Mouse (Mus musculus) spleen, embryonic (tissue): ENCODE data around the gene Dupd1.

Source experiments
- CTCF ChIA-PET: fragments of 350-600 bp; sonication (Branson Sonifier 250); formaldehyde crosslinking; loops from one replicate; lab custom pipeline; 2022; lab: Charles Lee

Dupd1 gene

GRCm38 (mm10) chr14:21729031-21729732 lies 14.8 kb upstream of the Dupd1 start:
- CTCF ChIA-PET = no interaction called here

GRCm38 (mm10) chr14:21722021-21722698 lies 7.8 kb upstream of the Dupd1 start:
- CTCF ChIA-PET = no interaction called here

- CTCF ChIA-PET = no interaction called here
These were observed 6.2 kb upstream of the Dupd1 start for GRCm38 (mm10) chr14:21720430-21721205.

- CTCF ChIA-PET = no interaction called here
These were observed 5.4 kb upstream of the Dupd1 start for GRCm38 (mm10) chr14:21719646-21720383.

- CTCF ChIA-PET = no interaction called here
These were observed 3.1 kb downstream of the Dupd1 start for GRCm38 (mm10) chr14:21711231-21711630.

- CTCF ChIA-PET = no interaction called here
These were observed 4.8 kb downstream of the Dupd1 start for GRCm38 (mm10) chr14:21709545-21709944.

- CTCF ChIA-PET = no interaction called here
These were observed 7.4 kb downstream of the Dupd1 start for GRCm38 (mm10) chr14:21706759-21707571.

- CTCF ChIA-PET = no interaction called here
These were observed 8.9 kb downstream of the Dupd1 start for GRCm38 (mm10) chr14:21705462-21705861.

- CTCF ChIA-PET = no interaction called here
These were observed 11.1 kb downstream of the Dupd1 start for GRCm38 (mm10) chr14:21703255-21703654.

- CTCF ChIA-PET = no interaction called here
These were observed 11.7 kb downstream of the Dupd1 start for GRCm38 (mm10) chr14:21702691-21703090.

GRCm38 (mm10) chr14:21696186-21696830 lies 18.1 kb downstream of the Dupd1 start:
- CTCF ChIA-PET = no interaction called here

- CTCF ChIA-PET = no interaction called here
These were observed 19.4 kb downstream of the Dupd1 start for GRCm38 (mm10) chr14:21695020-21695419.

GRCm38 (mm10) chr14:21691070-21691469 lies 23.3 kb downstream of the Dupd1 start:
- CTCF ChIA-PET = no interaction called here

GRCm38 (mm10) chr14:21686376-21687279 lies 27.7 kb downstream of the Dupd1 start:
- CTCF ChIA-PET = no interaction called here

- CTCF ChIA-PET = no interaction called here
These were observed 28.8 kb downstream of the Dupd1 start for GRCm38 (mm10) chr14:21685411-21686146.

GRCm38 (mm10) chr14:21683834-21684233 lies 30.5 kb downstream of the Dupd1 start:
- CTCF ChIA-PET = interaction anchor here (0.7 kb wide), 1 partner anchor 1229 kb away, joined by 4 read pairs; no protein-coding TSS in a partner anchor

- CTCF ChIA-PET = no interaction called here
These were observed 31.7 kb downstream of the Dupd1 start for GRCm38 (mm10) chr14:21682681-21683129.

GRCm38 (mm10) chr14:21679631-21680201 lies 34.7 kb downstream of the Dupd1 start:
- CTCF ChIA-PET = interaction anchor here (0.8 kb wide), 1 partner anchor 71 kb away, joined by 3 read pairs; the partner anchor contains the start of gene Dusp13
